Mouse (Mus musculus) testis, adult 2 months (tissue): ENCODE measurements around the gene Lamb3.

Experiments used
- CTCF ChIP-seq: fragments of 200-500 bp; IDR thresholded peaks from 2 replicates; pipeline ENCODE4 v1.5.1; 2012; ENCODE audit warnings: low read depth, mild to moderate bottlenecking, inconsistent platforms, low read length, moderate library complexity; ENCODE audit not compliant: control insufficient read depth, insufficient read depth, insufficient replicate concordance
- POLR2A ChIP-seq: fragments of 200-500 bp; IDR thresholded peaks from 2 replicates; pipeline ENCODE4 v1.6.1; 2012; ENCODE audit warnings: low read depth, mild to moderate bottlenecking, inconsistent platforms, low read length, moderate library complexity; ENCODE audit not compliant: control insufficient read depth

DNA sequence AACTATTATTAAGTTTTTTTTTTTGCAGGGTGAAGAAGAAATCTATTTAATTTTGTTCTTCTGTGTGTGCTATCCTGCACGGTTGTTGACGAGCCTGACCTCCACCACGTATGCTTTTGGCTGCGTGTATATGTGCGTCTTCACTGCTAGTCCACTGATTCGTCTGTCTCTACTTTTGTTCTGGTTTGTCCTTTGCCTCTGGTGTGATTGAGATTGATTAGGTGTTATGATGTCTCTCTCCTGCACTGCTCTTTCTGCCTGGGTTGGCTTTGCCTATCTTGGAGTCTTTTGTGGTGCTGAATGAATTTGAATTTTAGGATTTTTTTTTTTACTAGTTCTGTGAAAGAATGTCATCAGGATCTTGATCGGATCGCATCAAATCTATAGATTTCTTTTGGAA is 47.5 kb downstream of the Lamb3 start:
- TF ChIP-seq POLR2A = no peak
- no peak for TF ChIP-seq CTCF
